Mouse (Mus musculus) hindbrain, embryonic 10.5 days (tissue): ENCODE data around the gene Vtcn1. TPM values are rescaled to one million over a fixed set of nuclear protein-coding genes. Genes with fewer than 3 reads are reported as not detected.
A peak's percentile ranks its signal among the peaks of the same experiment; 100 is the strongest.
"Not testable (repeated sequence)": the region's sequence is repeated elsewhere in the genome, so short reads cannot be mapped to it uniquely, and the experiment has no call there.

Experiments used
- DNase-seq: peaks from one replicate; pipeline ENCODE4 v3.0.0-alpha.2; 2017; ENCODE audit warnings: low spot score
- H3K27ac ChIP-seq: fragments of 300-500 bp; sonication (generic); 2 replicates; pipeline ENCODE4 v1.5.1; 2016; ENCODE audit warnings: mild to moderate bottlenecking, moderate library complexity
- H3K27me3 ChIP-seq: fragments of 300-500 bp; sonication (generic); 2 replicates; pipeline ENCODE4 v1.6.1; 2016; ENCODE audit warnings: mild to moderate bottlenecking; ENCODE audit not compliant: poor library complexity, insufficient read depth, severe bottlenecking
- H3K36me3 ChIP-seq: fragments of 300-500 bp; sonication (generic); 2 replicates; pipeline ENCODE4 v1.6.1; 2016; ENCODE audit warnings: mild to moderate bottlenecking, moderate library complexity
- H3K4me1 ChIP-seq: fragments of 300-500 bp; sonication (generic); replicated peaks from 2 replicates; pipeline ENCODE4 v1.6.1; 2016; ENCODE audit warnings: mild to moderate bottlenecking
- H3K4me3 ChIP-seq: fragments of 300-500 bp; sonication (generic); 2 replicates; pipeline ENCODE4 v1.5.1; 2016; ENCODE audit warnings: mild to moderate bottlenecking, moderate library complexity
- H3K9me3 ChIP-seq: fragments of 300-500 bp; sonication (generic); 2 replicates; pipeline ENCODE4 v1.6.1; 2016; ENCODE audit warnings: mild to moderate bottlenecking, moderate library complexity
- WGBS: fragments of 180-500 bp; shearing (Covaris S2); methylation state at CpG from one replicate; pipeline ENCODE4 v1.1.7; 2016; 5-methylcytosine and 5-hydroxymethylcytosine counted together
- polyA plus RNA-seq: library from polyadenylated mRNA; unstranded; fragments of >200 nt; fragmentation: Nextera tagmentation; extraction: Ambion mirVana; gene quantifications from 2 replicates; pipeline ENCODE4 v1.2.1, GENCODE M21; 2016

Gene Vtcn1
- polyA plus RNA-seq, 1 experiment from 2014 or later, result 0.13 TPM

DNA sequence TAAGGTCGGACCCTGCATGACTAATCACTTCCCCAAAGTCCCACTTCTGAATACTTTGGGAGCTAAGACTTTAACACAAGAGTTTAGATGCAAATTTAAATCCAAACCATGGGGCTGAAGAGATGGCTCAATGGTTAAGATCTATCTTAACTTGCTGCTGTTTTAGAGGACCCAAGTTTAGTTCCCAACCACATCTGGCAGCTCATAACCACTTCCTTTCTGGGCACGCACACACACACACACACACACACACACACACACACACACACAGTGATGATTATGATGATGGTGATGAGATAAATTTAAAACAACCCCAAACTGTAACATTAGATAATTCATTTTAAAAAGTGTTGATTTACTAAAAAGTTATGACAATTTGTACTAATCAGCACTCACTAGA lies 13.4 kb upstream of the Vtcn1 start:
- H3K4me3 ChIP-seq, result no peak overlapping the region
- no peaks in the 10 kb centered on the region for H3K27me3 ChIP-seq
- no peaks in the 10 kb centered on the region for H3K4me1 ChIP-seq
- DNase-seq, result no peak
- H3K9me3 ChIP-seq, result no peaks in the 10 kb centered on the region
- H3K27ac ChIP-seq, result no peak overlapping the region
- H3K36me3 ChIP-seq, result no peaks in the 10 kb centered on the region
- WGBS, result 89% methylated on average over 2 of the region's 2 CpGs

DNA sequence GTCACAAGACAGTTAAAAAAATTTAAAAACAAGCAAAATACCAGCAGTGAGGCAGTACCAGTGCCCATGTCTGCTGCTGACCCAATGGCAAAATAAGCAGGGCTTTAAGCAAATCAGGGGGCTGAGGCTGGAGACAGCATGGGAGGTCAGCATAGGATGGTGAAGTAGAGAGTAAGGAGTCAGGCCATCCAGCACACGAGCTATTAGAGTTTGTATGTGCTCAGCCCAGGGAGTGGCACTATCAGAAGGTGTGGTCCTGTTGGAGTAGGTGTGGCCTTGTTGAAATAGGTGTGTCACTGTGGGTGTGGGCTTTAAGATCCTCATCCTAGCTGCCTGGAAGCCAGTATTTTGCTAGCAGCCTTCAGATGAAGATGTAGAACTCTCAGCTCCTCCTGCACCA lies 9.8 kb upstream of the Vtcn1 start:
- not testable (repeated sequence) for H3K4me3 ChIP-seq, DNase-seq, H3K27me3 ChIP-seq, H3K4me1 ChIP-seq, H3K36me3 ChIP-seq, H3K27ac ChIP-seq, H3K9me3 ChIP-seq
- 60% methylated on average over 1 of the region's 1 CpGs for WGBS

DNA sequence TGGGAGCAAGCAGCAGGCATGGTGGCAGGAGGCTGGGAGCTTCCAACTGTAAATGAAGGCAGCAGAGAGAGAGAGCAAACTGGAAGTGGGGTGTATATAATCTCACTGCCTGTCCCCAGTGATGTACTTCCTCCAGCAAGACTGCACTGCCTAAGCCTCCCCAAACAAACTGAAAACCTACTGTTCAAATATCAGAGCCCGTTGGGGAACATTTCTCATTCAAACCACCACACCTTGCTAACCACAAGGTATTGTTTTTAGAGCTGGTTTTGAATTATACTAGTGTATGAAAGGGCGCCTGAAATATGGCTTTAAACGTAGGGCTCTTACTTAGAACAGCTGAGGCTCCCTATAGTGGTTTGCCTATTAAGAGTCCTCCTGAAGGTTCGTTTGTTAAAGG lies 6.5 kb upstream of the Vtcn1 start:
- DNase-seq, result no peak
- no peak overlapping the region for H3K27ac ChIP-seq
- H3K9me3 ChIP-seq, result no peaks in the 10 kb centered on the region
- H3K27me3 ChIP-seq, result no peaks in the 10 kb centered on the region
- H3K4me3 ChIP-seq, result no peak overlapping the region
- no peaks in the 10 kb centered on the region for H3K36me3 ChIP-seq
- H3K4me1 ChIP-seq, result peaks cover 15% of the 10 kb centered on the region
- 80% methylated on average over 4 of the region's 4 CpGs for WGBS

DNA sequence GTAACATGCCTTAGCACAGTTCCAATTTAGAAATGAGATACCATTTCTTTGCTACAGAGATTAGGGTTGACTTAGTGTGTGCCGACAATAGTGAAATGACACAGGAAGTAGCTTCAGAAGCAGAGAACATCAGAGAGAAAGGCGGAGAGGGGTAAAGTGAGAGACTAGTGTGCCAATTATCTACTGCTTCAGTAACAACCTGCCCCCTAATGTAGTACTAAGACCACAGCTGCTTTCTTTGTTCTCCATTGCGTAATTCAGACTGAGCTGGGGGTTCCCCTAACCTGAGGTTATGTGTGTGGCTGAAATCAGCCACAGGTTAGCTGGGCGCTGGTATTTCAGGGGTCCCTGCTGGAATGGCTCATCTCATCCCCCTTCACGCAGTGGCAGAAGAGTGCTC lies 5.7 kb upstream of the Vtcn1 start:
- H3K9me3 ChIP-seq, result no peaks in the 10 kb centered on the region
- H3K4me3 ChIP-seq, result no peak overlapping the region
- no peak overlapping the region for H3K27ac ChIP-seq
- H3K27me3 ChIP-seq, result no peaks in the 10 kb centered on the region
- H3K36me3 ChIP-seq, result no peaks in the 10 kb centered on the region
- no peak for DNase-seq
- 94% methylated on average over 5 of the region's 5 CpGs for WGBS
- peaks cover 17% of the 10 kb centered on the region for H3K4me1 ChIP-seq

DNA sequence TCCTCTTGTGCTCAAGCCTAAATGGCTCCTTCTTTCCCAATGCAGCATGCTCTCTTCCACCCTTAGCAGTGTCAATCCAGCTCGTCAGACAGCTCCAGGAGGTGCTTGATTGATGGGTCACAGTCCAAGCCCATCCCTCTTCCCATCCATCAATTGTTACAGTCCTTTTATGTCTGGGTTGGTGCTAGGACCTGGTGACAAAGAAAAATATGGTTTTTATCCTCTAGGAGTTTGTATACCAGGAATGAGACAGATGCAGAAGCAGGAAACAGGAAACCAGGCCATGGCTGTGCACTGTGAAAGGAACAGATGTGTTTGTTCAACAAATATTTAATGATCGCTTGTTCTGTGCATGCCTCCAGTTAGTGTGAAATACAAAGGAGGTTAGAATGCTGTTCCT lies 4.4 kb upstream of the Vtcn1 start:
- Histone ChIP-seq H3K4me1 (peaks cover 28% of the 10 kb centered on the region), H3K9me3 (no peaks in the 10 kb centered on the region), H3K27ac (no peak overlapping the region), H3K27me3 (no peaks in the 10 kb centered on the region), H3K36me3 (no peaks in the 10 kb centered on the region), H3K4me3 (no peak overlapping the region)
- WGBS, result 50% methylated on average over 2 of the region's 2 CpGs
- no peak for DNase-seq

DNA sequence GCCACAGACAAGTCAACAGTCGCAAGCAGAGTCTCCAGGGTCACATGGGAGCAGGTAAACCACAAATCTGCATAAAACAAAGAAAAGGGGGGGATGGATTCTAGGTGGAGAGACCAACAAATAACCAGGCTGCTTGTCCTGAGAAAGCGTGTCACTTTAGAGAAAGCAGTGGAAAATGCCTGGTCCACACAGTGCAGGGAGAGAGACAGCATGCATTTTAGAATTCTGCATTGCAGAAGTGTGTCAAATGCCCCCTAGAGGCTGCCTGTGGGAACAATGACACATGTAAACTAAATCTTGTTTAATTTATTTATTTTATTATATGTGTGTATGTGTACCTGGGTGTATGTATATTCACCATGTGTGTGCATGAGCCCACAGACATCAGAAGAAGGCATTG lies 4.0 kb upstream of the Vtcn1 start:
- Histone ChIP-seq H3K4me3 (no peak overlapping the region), H3K27ac (no peak overlapping the region), H3K27me3 (no peaks in the 10 kb centered on the region), H3K36me3 (no peaks in the 10 kb centered on the region), H3K9me3 (no peaks in the 10 kb centered on the region), H3K4me1 (peaks cover 28% of the 10 kb centered on the region)
- DNase-seq, result peak; percentile 27
- WGBS, result 65% methylated on average over 2 of the region's 2 CpGs

DNA sequence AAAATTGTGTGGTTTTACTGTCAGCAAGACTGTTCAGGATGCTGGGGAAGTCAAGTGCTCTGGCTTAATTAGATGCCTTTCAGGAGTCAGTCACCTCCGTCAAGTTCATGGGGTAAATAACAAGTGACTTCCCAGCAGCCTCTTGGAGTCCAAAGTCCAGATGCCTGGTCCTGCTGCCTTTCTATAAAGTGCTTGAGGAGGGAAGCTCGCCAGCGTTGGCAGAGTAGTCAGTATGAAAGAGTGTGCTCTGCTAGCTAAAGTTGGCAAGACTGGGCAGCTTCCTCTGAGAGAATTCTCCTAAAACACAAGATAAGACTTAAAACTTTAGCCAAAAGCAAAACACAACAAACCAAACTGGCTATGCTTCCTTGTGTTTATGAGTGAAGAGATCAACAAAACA lies 18.5 kb downstream of the Vtcn1 start:
- 82% methylated on average over 3 of the region's 3 CpGs for WGBS
- Histone ChIP-seq H3K27me3 (no peaks in the 10 kb centered on the region), H3K4me1 (no peaks in the 10 kb centered on the region), H3K4me3 (no peak overlapping the region), H3K27ac (no peak overlapping the region), H3K9me3 (no peaks in the 10 kb centered on the region), H3K36me3 (no peaks in the 10 kb centered on the region)
- DNase-seq, result no peak

DNA sequence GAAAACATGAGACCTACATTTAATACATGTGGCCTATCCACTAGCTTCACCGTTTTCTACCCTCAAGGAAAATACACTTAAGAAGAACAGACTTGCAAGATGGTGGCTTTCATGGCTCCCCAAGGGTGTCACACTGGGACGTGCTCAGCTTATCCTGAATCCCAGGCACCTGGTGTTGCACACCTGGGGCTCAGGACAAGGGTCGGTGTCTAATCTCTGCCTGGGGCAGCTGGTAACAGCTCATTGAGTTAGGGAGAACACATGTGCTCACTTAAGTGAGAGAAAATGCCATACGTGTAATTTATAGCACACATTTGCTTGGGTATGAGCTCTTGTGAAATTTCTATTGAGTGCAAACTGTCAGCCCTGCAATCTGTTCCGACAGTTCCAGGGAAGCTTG lies 19.1 kb downstream of the Vtcn1 start:
- no peak for DNase-seq
- H3K27ac ChIP-seq, result no peak overlapping the region
- H3K4me1 ChIP-seq, result no peaks in the 10 kb centered on the region
- H3K4me3 ChIP-seq, result no peak overlapping the region
- H3K27me3 ChIP-seq, result no peaks in the 10 kb centered on the region
- no peaks in the 10 kb centered on the region for H3K9me3 ChIP-seq
- H3K36me3 ChIP-seq, result no peaks in the 10 kb centered on the region
- 83% methylated on average over 5 of the region's 5 CpGs for WGBS

DNA sequence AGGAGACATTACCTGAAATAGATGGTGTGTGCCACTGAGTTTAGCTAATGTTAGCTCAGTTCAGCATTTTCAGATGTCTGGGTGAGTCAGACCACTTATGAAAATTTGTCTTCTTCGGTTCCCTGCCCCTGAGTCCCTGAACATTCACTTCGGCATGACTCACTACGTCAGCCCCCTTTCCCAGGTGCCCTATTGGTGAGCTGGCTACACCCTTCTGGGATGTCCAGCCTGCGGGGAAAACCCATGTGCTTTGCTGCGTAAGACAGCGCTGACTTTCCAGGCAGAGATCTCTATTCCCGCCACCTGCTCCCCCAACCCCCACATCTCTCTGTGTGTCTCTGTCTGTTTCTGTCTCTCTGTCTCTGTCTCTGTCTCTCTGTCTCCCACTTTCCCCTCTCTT lies 23.1 kb downstream of the Vtcn1 start:
- Histone ChIP-seq H3K27me3 (no peaks in the 10 kb centered on the region), H3K27ac (no peak overlapping the region), H3K9me3 (no peaks in the 10 kb centered on the region), H3K36me3 (no peaks in the 10 kb centered on the region), H3K4me1 (no peaks in the 10 kb centered on the region), H3K4me3 (no peak overlapping the region)
- no peak for DNase-seq
- WGBS, result 84% methylated on average over 7 of the region's 7 CpGs

DNA sequence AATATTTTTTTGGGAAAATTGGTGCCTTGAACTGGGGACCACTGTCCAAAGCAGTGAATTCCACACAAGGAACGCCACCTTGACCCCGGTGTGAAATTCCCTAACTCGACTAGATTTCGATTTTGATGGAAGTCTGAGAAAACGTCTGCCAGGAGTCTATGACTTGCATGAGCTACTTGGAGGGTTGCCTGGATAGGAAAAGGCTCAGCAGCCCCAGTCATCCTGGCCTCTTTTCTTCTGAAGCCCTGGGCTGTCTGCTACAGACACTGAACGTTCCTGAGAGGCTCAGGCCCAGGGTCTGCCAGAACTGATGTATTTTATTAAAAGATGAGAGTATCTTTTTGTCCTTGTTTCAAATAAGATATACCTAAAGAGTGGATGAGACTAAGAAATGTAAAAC lies 25.2 kb downstream of the Vtcn1 start:
- Histone ChIP-seq H3K27ac (no peak overlapping the region), H3K36me3 (no peaks in the 10 kb centered on the region), H3K27me3 (no peaks in the 10 kb centered on the region), H3K4me1 (no peaks in the 10 kb centered on the region), H3K9me3 (no peaks in the 10 kb centered on the region), H3K4me3 (no peak overlapping the region)
- no peak for DNase-seq
- 86% methylated on average over 6 of the region's 6 CpGs for WGBS

DNA sequence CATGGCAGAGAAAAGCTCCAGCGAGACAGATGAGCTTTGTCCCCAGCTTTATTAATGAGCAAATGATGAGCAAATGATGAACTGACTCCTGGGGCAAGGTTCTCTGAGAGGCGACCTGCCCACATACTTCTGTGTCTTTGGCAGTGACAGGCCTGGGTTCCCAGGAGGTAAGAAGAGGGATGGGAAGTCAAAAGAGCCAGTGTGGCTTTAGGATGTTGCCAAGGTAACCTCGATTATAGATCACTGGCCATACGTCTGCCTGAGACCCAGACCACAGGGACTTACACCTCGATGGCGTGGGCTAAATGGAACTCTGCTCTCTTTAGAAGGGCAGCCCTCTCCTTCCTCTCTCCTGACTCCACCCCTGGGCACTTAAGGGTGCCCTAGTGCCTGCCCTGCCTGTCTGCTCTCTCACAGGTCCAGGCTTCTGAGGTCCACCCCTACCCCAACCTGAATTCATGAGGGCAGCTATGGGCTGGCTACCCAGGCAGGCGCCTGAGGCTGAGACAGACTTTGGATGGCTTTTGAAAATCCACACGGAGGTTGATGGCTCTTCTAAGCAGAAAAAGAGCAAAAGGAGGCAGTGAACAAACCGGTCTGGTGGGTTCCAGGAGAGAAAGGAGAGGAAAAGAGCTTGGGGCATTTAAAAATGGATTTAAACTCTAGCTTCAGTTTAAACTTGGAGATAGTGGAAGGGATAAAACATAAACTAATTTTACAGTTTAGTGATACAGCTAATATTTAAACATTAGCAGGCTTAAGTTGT lies 31.0 kb downstream of the Vtcn1 start:
- 59% methylated on average over 9 of the region's 9 CpGs for WGBS
- no peaks in the 10 kb centered on the region for H3K36me3 ChIP-seq
- H3K27ac ChIP-seq, result no peak overlapping the region
- no peak overlapping the region for H3K4me3 ChIP-seq
- no peak for DNase-seq
- peaks cover 5% of the 10 kb centered on the region for H3K4me1 ChIP-seq
- no peaks in the 10 kb centered on the region for H3K9me3 ChIP-seq
- H3K27me3 ChIP-seq, result no peaks in the 10 kb centered on the region

DNA sequence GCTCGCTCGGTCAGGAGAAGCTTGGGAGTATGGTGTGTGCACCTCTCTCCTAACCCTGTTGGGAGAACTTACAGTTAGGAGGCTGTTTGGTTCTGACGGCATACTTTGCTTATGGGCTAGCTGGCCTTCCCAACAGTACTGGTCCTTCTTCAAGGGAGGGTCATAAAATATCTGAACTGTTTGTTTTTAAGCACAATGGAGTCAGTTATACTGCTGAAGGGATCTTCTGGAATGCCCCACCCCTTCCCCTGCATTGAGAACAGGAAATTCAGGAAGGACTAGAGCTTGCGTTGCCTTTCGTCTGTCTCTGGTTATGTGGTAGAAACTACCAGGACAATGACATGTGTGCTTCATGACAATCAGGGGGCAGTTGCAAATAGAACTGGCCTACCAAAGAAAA lies 31.9 kb downstream of the Vtcn1 start:
- H3K4me1 ChIP-seq, result peaks cover 5% of the 10 kb centered on the region
- no peaks in the 10 kb centered on the region for H3K36me3 ChIP-seq
- no peak overlapping the region for H3K27ac ChIP-seq
- H3K4me3 ChIP-seq, result no peak overlapping the region
- 85% methylated on average over 5 of the region's 5 CpGs for WGBS
- H3K27me3 ChIP-seq, result no peaks in the 10 kb centered on the region
- no peak for DNase-seq
- no peaks in the 10 kb centered on the region for H3K9me3 ChIP-seq

DNA sequence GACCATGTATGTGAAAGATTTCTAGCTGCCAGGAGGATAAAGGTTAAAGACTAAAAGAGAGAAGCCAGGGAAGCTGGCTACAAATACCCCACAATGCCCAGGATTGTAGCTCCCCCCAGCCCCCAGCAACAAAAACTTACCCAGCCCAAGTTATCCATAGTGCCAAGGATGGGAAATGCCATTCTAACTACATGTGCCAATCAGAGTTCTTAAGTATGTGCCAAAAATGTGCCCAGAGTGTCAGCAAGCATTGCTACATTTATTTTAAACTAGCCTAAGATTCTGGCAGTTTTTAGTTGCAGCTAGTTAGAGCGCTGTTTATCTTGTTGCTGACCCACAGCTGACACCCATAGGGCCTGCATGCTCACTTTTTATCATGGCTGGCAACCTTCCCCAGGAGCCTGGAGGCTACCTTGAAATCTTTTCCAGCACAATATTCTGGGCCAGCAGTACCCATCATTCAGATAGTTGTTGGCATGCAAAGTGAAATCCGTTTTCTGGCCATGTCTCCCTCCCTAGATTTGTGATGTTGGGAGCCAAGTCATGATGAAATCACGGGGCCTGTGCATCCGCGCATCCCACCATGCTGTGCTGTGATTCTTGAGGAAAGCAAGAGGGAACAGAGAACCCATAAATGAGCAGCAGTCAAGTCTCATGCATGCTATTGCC lies 33.2 kb downstream of the Vtcn1 start:
- no peak for DNase-seq
- 90% methylated on average over 5 of the region's 5 CpGs for WGBS

More for the DNA sequence above, 33.2 kb downstream of the Vtcn1 start:
- no peak overlapping the region for H3K27ac ChIP-seq
- no peaks in the 10 kb centered on the region for H3K9me3 ChIP-seq
- no peak overlapping the region for H3K4me3 ChIP-seq
- no peaks in the 10 kb centered on the region for H3K36me3 ChIP-seq
- H3K4me1 ChIP-seq, result peaks cover 5% of the 10 kb centered on the region
- no peaks in the 10 kb centered on the region for H3K27me3 ChIP-seq
